Mouse (Mus musculus) liver, embryonic 13.5 days (tissue): ENCODE measurements around the gene Foxn3. TPM values are rescaled to one million over a fixed set of nuclear protein-coding genes. Genes with fewer than 3 reads are reported as not detected.

Experiments
- ATAC-seq: fragments of 200-750 bp; cut with Nextera tagmentation; 2 replicates; pipeline ENCODE4 v1.8.0; 2017; ENCODE audit warnings: low read depth, mild to moderate bottlenecking, moderate number of reproducible peaks, moderate library complexity
- DNase-seq: peaks from one replicate; pipeline ENCODE4 v3.0.0; 2022
- H3K27ac ChIP-seq: fragments of 300-500 bp; sonication (generic); 2 replicates; pipeline ENCODE4 v1.5.1; 2015; ENCODE audit warnings: moderate library complexity, mild to moderate bottlenecking, inconsistent platforms
- H3K27me3 ChIP-seq: fragments of 300-500 bp; sonication (generic); 2 replicates; pipeline ENCODE4 v1.6.1; 2015; ENCODE audit warnings: mild to moderate bottlenecking, inconsistent platforms
- H3K36me3 ChIP-seq: fragments of 300-500 bp; sonication (generic); 2 replicates; pipeline ENCODE4 v1.6.1; 2015; ENCODE audit warnings: mild to moderate bottlenecking, inconsistent platforms
- H3K4me1 ChIP-seq: fragments of 300-500 bp; sonication (generic); replicated peaks from 2 replicates; pipeline ENCODE4 v1.6.1; 2015; ENCODE audit warnings: inconsistent platforms
- H3K4me2 ChIP-seq: fragments of 300-500 bp; sonication (generic); 2 replicates; pipeline ENCODE4 v1.6.1; 2015; ENCODE audit warnings: inconsistent platforms, mild to moderate bottlenecking, moderate library complexity
- H3K4me3 ChIP-seq: fragments of 300-500 bp; sonication (generic); replicated peaks from 2 replicates; pipeline ENCODE4 v1.5.1; 2015; ENCODE audit warnings: mild to moderate bottlenecking, inconsistent platforms
- H3K9ac ChIP-seq: fragments of 300-500 bp; sonication (generic); 2 replicates; pipeline ENCODE4 v1.6.1; 2015; ENCODE audit warnings: mild to moderate bottlenecking, inconsistent platforms
- H3K9me3 ChIP-seq: fragments of 300-500 bp; sonication (generic); replicated peaks from 2 replicates; pipeline ENCODE4 v1.6.1; 2016; ENCODE audit warnings: inconsistent platforms
- WGBS: fragments of 180-500 bp; shearing (Covaris S2); methylation state at CpG from one replicate; pipeline ENCODE4 v1.1.7; 2015; ENCODE audit not compliant: insufficient replicate concordance; 5-methylcytosine and 5-hydroxymethylcytosine counted together
- polyA plus RNA-seq: library from polyadenylated mRNA; unstranded; fragments of >200 nt; fragmentation: Nextera tagmentation; extraction: Ambion mirVana; gene quantifications from 2 replicates; pipeline ENCODE4 v1.2.1, GENCODE M21; 2015

Foxn3 gene
- polyA plus RNA-seq, 1 experiment from 2014 or later = 18.1 TPM

DNA sequence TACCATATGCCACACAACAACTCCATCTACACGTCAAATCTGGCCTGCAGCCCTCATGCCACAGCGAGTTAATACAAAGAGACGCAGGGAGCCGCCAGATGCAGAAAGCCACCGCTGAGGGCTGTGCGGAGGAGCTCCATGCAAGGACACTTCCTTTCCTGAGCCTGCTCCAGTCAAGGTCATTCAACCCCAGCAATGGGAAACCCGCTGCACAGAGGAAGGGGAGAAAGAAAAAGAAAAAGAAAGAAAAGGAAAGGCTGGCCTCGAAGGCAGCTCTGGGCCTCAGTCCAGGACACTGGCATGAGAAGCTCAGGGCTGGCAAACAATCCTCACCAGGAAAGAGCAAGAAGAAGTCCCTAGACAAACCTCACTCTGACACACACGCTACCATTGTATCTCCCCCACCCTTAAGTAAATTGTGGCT lies 44.2 kb downstream of the Foxn3 start:
- Histone ChIP-seq H3K27me3 (no peaks in the 10 kb centered on the region), H3K4me3 (no peak overlapping the region), H3K9me3 (no peaks in the 10 kb centered on the region), H3K36me3 (0 out of 2 replicates have a peak, but pooled peaks cover 2% of the 10 kb centered on the region), H3K9ac (no peak overlapping the region), H3K4me2 (no peak overlapping the region), H3K27ac (no peak overlapping the region), H3K4me1 (peaks cover 12% of the 10 kb centered on the region)
- 76% methylated on average over 9 of the region's 9 CpGs for WGBS
- DNase-seq (no peak), ATAC-seq (no peak)

- H3K9me3 ChIP-seq = no peaks in the 10 kb centered on the region
- WGBS = 85% methylated on average over 10 of the region's 10 CpGs
- ATAC-seq (no peak), DNase-seq (no peak)
- H3K4me2 ChIP-seq = no peak overlapping the region
- H3K36me3 ChIP-seq = 0 out of 2 replicates have a peak, but pooled peaks cover 2% of the 10 kb centered on the region
- H3K9ac ChIP-seq = no peak overlapping the region
- no peak overlapping the region for H3K27ac ChIP-seq
- H3K4me3 ChIP-seq = no peak overlapping the region
- peaks cover 12% of the 10 kb centered on the region for H3K4me1 ChIP-seq
- H3K27me3 ChIP-seq = no peaks in the 10 kb centered on the region
Measured at GRCm38 (mm10) chr12:99518640-99519039, 44.7 kb downstream of the Foxn3 start.

- peaks cover 12% of the 10 kb centered on the region for H3K4me1 ChIP-seq
- H3K36me3 ChIP-seq = 0 out of 2 replicates have a peak, but pooled peaks cover 2% of the 10 kb centered on the region
- H3K4me2 ChIP-seq = no peak overlapping the region
- H3K9me3 ChIP-seq = no peaks in the 10 kb centered on the region
- no peak overlapping the region for H3K9ac ChIP-seq
- no peak overlapping the region for H3K27ac ChIP-seq
- 85% methylated on average over 12 of the region's 12 CpGs for WGBS
- no peak for DNase-seq
- H3K4me3 ChIP-seq = no peak overlapping the region
- no peaks in the 10 kb centered on the region for H3K27me3 ChIP-seq
- no peak for ATAC-seq
Measured at GRCm38 (mm10) chr12:99518126-99518525, 45.3 kb downstream of the Foxn3 start.

GRCm38 (mm10) chr12:99517296-99517695 lies 46.1 kb downstream of the Foxn3 start:
- Histone ChIP-seq H3K27ac (no peak overlapping the region), H3K27me3 (no peaks in the 10 kb centered on the region), H3K4me2 (no peak overlapping the region), H3K36me3 (0 out of 2 replicates have a peak, but pooled peaks cover 2% of the 10 kb centered on the region), H3K4me1 (peaks cover 12% of the 10 kb centered on the region), H3K9me3 (no peaks in the 10 kb centered on the region), H3K4me3 (no peak overlapping the region), H3K9ac (no peak overlapping the region)
- WGBS = 64% methylated on average over 5 of the region's 5 CpGs
- no peak for ATAC-seq
- no peak for DNase-seq

DNA sequence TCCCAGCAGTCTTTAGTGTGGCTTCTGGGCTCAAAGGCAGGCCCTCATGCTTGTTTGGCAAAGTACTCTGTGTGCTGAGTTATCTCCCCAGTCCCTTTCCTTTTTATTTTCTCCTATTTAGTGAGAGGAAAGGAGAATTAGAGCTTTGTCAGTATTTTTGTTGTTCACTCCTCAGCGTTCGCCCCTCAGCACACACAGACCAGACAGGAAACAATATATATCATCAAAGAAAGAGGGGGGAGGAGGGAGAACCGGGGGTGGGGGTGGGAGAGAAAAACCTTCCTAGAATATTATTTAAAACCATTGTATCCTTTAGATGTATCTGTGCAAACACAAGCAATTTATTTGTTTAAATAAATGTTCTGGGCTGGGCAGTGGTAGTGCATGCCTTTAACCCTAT lies 47.9 kb downstream of the Foxn3 start:
- Histone ChIP-seq H3K9ac (no peak overlapping the region), H3K27ac (no peak overlapping the region), H3K4me3 (no peak overlapping the region), H3K27me3 (no peaks in the 10 kb centered on the region), H3K4me1 (peaks cover 12% of the 10 kb centered on the region), H3K4me2 (no peak overlapping the region), H3K9me3 (no peaks in the 10 kb centered on the region), H3K36me3 (0 out of 2 replicates have a peak, but pooled peaks cover 2% of the 10 kb centered on the region)
- no peak for DNase-seq
- 18% methylated on average over 3 of the region's 3 CpGs for WGBS
- no peak for ATAC-seq

- H3K27ac ChIP-seq = no peak overlapping the region
- no peaks in the 10 kb centered on the region for H3K36me3 ChIP-seq
- no peak overlapping the region for H3K9ac ChIP-seq
- WGBS = 58% methylated on average over 5 of the region's 5 CpGs
- no peaks in the 10 kb centered on the region for H3K27me3 ChIP-seq
- H3K4me1 ChIP-seq = peaks cover 10% of the 10 kb centered on the region
- no peak overlapping the region for H3K4me2 ChIP-seq
- no peaks in the 10 kb centered on the region for H3K9me3 ChIP-seq
- H3K4me3 ChIP-seq = no peak overlapping the region
- ATAC-seq (no peak), DNase-seq (no peak)
Measured at GRCm38 (mm10) chr12:99511644-99512043, 51.7 kb downstream of the Foxn3 start.

GRCm38 (mm10) chr12:99510759-99511158 lies 52.6 kb downstream of the Foxn3 start:
- Histone ChIP-seq H3K27ac (no peak overlapping the region), H3K9me3 (no peaks in the 10 kb centered on the region), H3K4me3 (no peak overlapping the region), H3K9ac (no peak overlapping the region), H3K4me1 (peaks cover 10% of the 10 kb centered on the region), H3K27me3 (no peaks in the 10 kb centered on the region), H3K4me2 (no peak overlapping the region), H3K36me3 (no peaks in the 10 kb centered on the region)
- 65% methylated on average over 5 of the region's 5 CpGs for WGBS
- no peak for ATAC-seq
- DNase-seq = no peak

GRCm38 (mm10) chr12:99502225-99502624 lies 61.2 kb downstream of the Foxn3 start:
- Histone ChIP-seq H3K9ac (no peak overlapping the region), H3K36me3 (no peaks in the 10 kb centered on the region), H3K9me3 (no peaks in the 10 kb centered on the region), H3K4me3 (no peak overlapping the region), H3K27ac (no peak overlapping the region), H3K27me3 (no peaks in the 10 kb centered on the region), H3K4me2 (no peak overlapping the region), H3K4me1 (peaks cover 10% of the 10 kb centered on the region; the same call in 1 of the 2 replicates)
- no peak for ATAC-seq
- DNase-seq = no peak
- WGBS = 75% methylated on average over 4 of the region's 4 CpGs

- 69% methylated on average over 9 of the region's 9 CpGs for WGBS
- H3K27ac ChIP-seq = no peak overlapping the region
- H3K4me1 ChIP-seq = peaks cover 11% of the 10 kb centered on the region; the same call in 1 of the 2 replicates
- H3K9ac ChIP-seq = no peak overlapping the region
- H3K4me2 ChIP-seq = no peak overlapping the region
- no peak overlapping the region for H3K4me3 ChIP-seq
- no peaks in the 10 kb centered on the region for H3K27me3 ChIP-seq
- DNase-seq (no peak), ATAC-seq (no peak)
- H3K36me3 ChIP-seq = no peaks in the 10 kb centered on the region
- H3K9me3 ChIP-seq = no peaks in the 10 kb centered on the region
Measured at GRCm38 (mm10) chr12:99498978-99499694, 64.2 kb downstream of the Foxn3 start.

DNA sequence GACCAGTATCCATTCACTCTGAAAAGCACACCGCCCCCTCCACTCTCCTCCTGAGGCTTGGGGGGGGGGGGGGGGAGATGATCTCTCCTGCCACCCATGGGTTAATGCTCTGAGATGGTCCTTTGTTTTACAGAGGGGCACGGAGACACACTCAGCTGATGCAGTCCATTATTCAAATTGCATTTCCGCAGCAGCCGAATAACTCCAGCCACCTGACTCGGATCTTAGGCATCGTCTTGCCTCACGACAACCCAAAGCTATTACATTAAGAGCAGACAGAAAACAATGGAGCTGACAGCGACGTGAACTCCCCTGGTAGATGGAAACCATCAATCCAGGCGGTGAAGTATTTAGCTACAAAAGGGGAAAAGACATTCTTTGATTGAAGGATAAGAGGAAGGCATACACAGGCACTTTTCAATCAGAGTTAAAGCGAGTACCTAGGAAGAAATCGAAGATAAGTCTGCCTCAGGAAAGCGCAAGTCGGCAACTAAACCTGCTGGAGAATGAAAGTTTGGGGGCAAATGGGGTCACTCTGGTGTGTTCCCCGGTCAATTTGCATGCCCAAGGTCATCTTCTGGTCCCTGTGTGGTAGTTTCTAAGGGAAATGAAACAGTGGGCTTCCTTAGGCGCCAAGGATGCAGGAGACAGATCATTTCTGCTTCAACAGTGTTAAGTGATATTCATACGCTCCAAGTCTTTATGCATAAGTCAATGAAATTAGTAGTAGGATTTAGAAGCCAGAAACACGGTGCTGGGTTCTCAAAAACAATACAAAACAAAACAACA lies 65.0 kb downstream of the Foxn3 start:
- Histone ChIP-seq H3K27me3 (no peaks in the 10 kb centered on the region), H3K9ac (no peak overlapping the region), H3K4me1 (peaks cover 11% of the 10 kb centered on the region; the same call in 1 of the 2 replicates), H3K4me3 (no peak overlapping the region), H3K36me3 (no peaks in the 10 kb centered on the region), H3K9me3 (no peaks in the 10 kb centered on the region), H3K4me2 (no peak overlapping the region), H3K27ac (no peak overlapping the region)
- DNase-seq = no peak
- WGBS = 69% methylated on average over 18 of the region's 18 CpGs
- ATAC-seq = no peak

GRCm38 (mm10) chr12:99496945-99497344 lies 66.4 kb downstream of the Foxn3 start:
- DNase-seq = no peak
- Histone ChIP-seq H3K36me3 (no peaks in the 10 kb centered on the region), H3K27ac (no peak overlapping the region), H3K27me3 (no peaks in the 10 kb centered on the region), H3K9ac (no peak overlapping the region), H3K9me3 (no peaks in the 10 kb centered on the region), H3K4me3 (no peak overlapping the region), H3K4me2 (no peak overlapping the region), H3K4me1 (peaks cover 7% of the 10 kb centered on the region; the same call in 1 of the 2 replicates)
- WGBS = 60% methylated on average over 3 of the region's 3 CpGs
- no peak for ATAC-seq
